ENCODE assay signal across 10 mouse cellular contexts in the genomic region with DNA sequence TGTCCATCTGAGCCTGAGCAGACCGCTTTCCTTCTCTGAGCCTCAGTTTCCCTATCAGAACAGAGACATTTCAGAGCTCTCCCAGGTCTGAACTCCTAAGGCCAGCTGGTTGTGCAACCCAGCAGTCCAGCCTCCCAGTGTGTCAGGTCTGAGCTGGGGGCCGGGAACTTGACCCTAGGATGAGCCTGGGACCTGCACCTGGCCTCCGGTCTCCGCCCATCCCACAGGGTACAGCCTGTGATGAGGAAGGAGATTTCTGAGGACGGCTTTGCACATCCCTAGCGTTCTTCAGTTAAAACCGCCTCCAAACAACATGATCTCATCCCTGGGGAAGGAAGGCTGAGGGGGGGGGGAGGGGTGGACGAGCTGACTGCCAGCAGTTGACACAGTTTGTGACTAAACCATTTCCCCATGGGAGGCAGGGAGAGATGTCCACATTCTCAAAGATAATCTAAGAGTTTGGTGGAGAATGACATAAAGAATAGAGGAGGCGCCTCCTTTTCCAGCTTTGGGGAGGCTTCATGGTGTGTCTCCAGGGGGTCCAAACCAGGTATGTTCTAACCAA. TPM values are rescaled to one million over a fixed set of nuclear protein-coding genes. Genes with fewer than 3 reads are reported as not detected.
DNase-seq lines count a peak whose midpoint lies in the region; ATAC-seq and TF ChIP-seq lines count a peak whose summit lies in the region.
"Had no signal": no experiment of that assay in that cellular context is flagged by ENCODE, and none has a peak within 500 bp of the region (broad histone marks: within the 10 kb centered on the region; RNA-seq: fewer than 3 reads in every experiment).

No protein-coding gene starts in this region.

- H3K27me3 ChIP-seq in embryonic facial prominence, embryonic 15.5 days, result no peaks in the 10 kb centered on the region
- no peaks in the 10 kb centered on the region for H3K27me3 ChIP-seq in midbrain, embryonic 15.5 days (replicated peaks)
- H3K27me3 ChIP-seq in kidney, adult 2 months (replicated peaks; ENCODE audit: control insufficient read depth, insufficient read depth, low read length), result no peaks in the 10 kb centered on the region

- H3K27ac ChIP-seq in layer of hippocampus, adult 2 months, result peak overlapping the region; percentile 94
- peak overlapping the region; percentile 80 for H3K27ac ChIP-seq in embryonic facial prominence, embryonic 15.5 days (replicated peaks)
- 0 out of 2 replicates have a peak overlapping the region, but pooled peaks have one; percentile 60 for H3K27ac ChIP-seq in midbrain, embryonic 15.5 days
- no peak overlapping the region for H3K27ac ChIP-seq in kidney, adult 2 months (ENCODE audit: insufficient read depth, low read depth, low read length)
- H3K27ac ChIP-seq: liver, embryonic 13.5 days had no signal

- H3K4me2 ChIP-seq in embryonic facial prominence, embryonic 15.5 days (replicated peaks), result peak overlapping the region; percentile 30
- no peak overlapping the region for H3K4me2 ChIP-seq in midbrain, embryonic 15.5 days
- H3K4me2 ChIP-seq: liver, embryonic 13.5 days had no signal

- peak; percentile 55; the same call in 1 of the 2 replicates for ATAC-seq in embryonic facial prominence, embryonic 15.5 days (ENCODE audit: insufficient number of reproducible peaks, low FRiP score, low TSS enrichment, low read depth)
- ATAC-seq in midbrain, embryonic 15.5 days (replicated peaks), result no peak
- no peak for ATAC-seq in activated CD4-positive, CD25-positive, alpha-beta regulatory T cell, adult 4 months

- peak in 1 of 2 experiments; percentile 45 for DNase-seq in layer of hippocampus, adult 2 months (ENCODE audit: low spot score in 2 of 2)
- no peak for DNase-seq in layer of hippocampus, adult 9-10 months (ENCODE audit: low spot score)
- peak; percentile 68 for DNase-seq in NIH3T3 (ENCODE audit: low read depth)
- DNase-seq in spleen, postnatal 14 days (ENCODE audit: low spot score in 2 of 2), result no peak
- no peak for DNase-seq in kidney, adult 2 months
- DNase-seq: adrenal gland, adult 8-10 months; liver, embryonic 13.5 days had no signal

- 26% methylated on average over 9 of the region's 9 CpGs for WGBS in embryonic facial prominence, embryonic 15.5 days
- WGBS in midbrain, embryonic 15.5 days, result 42% methylated on average over 9 of the region's 9 CpGs
- 50% methylated on average over 9 of the region's 9 CpGs for WGBS in kidney, adult 2 months

- no peak for TF ChIP-seq POLR2A in kidney, adult 2 months (IDR thresholded peaks at IDR 0.05; ENCODE audit: low read depth, low read length)

- no peak overlapping the region for H3K4me3 ChIP-seq in layer of hippocampus, adult 2 months
- H3K4me3 ChIP-seq in embryonic facial prominence, embryonic 15.5 days (replicated peaks), result 0 out of 2 replicates have a peak overlapping the region, but pooled peaks have one; percentile 6
- no peak overlapping the region for H3K4me3 ChIP-seq in midbrain, embryonic 15.5 days
- no peak overlapping the region for H3K4me3 ChIP-seq in kidney, adult 2 months (ENCODE audit: insufficient read depth, low read depth, low read length)
- H3K4me3 ChIP-seq: liver, embryonic 13.5 days had no signal

- TF ChIP-seq CTCF in layer of hippocampus, adult 2 months (conservative IDR thresholded peaks at IDR 0.05), result no peak
- no peak for TF ChIP-seq CTCF in kidney, adult 2 months (conservative IDR thresholded peaks at IDR 0.05; ENCODE audit: insufficient read depth, insufficient read length, low read depth, low read length)

- H3K36me3 ChIP-seq in embryonic facial prominence, embryonic 15.5 days, result no peaks in the 10 kb centered on the region
- no peaks in the 10 kb centered on the region for H3K36me3 ChIP-seq in midbrain, embryonic 15.5 days (replicated peaks)
- H3K36me3 ChIP-seq in kidney, adult 2 months (ENCODE audit: control insufficient read depth, insufficient read depth, low read length), result no peaks in the 10 kb centered on the region
- H3K36me3 ChIP-seq: liver, embryonic 13.5 days had no signal

- no peak overlapping the region for H3K9ac ChIP-seq in embryonic facial prominence, embryonic 15.5 days
- H3K9ac ChIP-seq in midbrain, embryonic 15.5 days, result no peak overlapping the region
- H3K9ac ChIP-seq: liver, embryonic 13.5 days had no signal

- H3K4me1 ChIP-seq in embryonic facial prominence, embryonic 15.5 days, result peaks cover 40% of the 10 kb centered on the region
- peaks cover 19% of the 10 kb centered on the region for H3K4me1 ChIP-seq in midbrain, embryonic 15.5 days
- H3K4me1 ChIP-seq in kidney, adult 2 months (ENCODE audit: control insufficient read depth, insufficient read depth, low read length), result no peaks in the 10 kb centered on the region
- H3K4me1 ChIP-seq: liver, embryonic 13.5 days had no signal

- no peaks in the 10 kb centered on the region for H3K9me3 ChIP-seq in embryonic facial prominence, embryonic 15.5 days (replicated peaks)
- H3K9me3 ChIP-seq in midbrain, embryonic 15.5 days, result no peaks in the 10 kb centered on the region
- H3K9me3 ChIP-seq: liver, embryonic 13.5 days had no signal

RNA-seq across cellular contexts. Expression of gene Znfx1, which starts 16.2 kb away (rescaled TPM):
- total RNA-seq in layer of hippocampus, adult 2 months (2021), result 10 to 100 TPM; 38.5 to 45.6 TPM
- 8.8 and 9.5 TPM in 2 replicates for polyA plus RNA-seq in embryonic facial prominence, embryonic 15.5 days (2015; fragmentation: Nextera tagmentation; extraction: Ambion mirVana)
- 9.5 and 10.1 TPM in 2 replicates for polyA plus RNA-seq in midbrain, embryonic 15.5 days (2015; fragmentation: Nextera tagmentation; extraction: Ambion mirVana)
- 10 to 100 TPM; 18.5 to 26.0 TPM for polyA plus RNA-seq in activated CD4-positive, CD25-positive, alpha-beta regulatory T cell, adult 4 months (2017; shearing (Covaris generic))
- 58.7 and 60.9 TPM in 2 replicates for polyA plus RNA-seq in kidney, adult 2 months (2012; rRNA removed)
